ENCODE assay signal across 8 mouse cellular contexts in genomic region chr17:33918293-33919203, GRCm38 (mm10). TPM values are rescaled to one million over a fixed set of nuclear protein-coding genes. Genes with fewer than 3 reads are reported as not detected.
DNase-seq lines count a peak whose midpoint lies in the region; ATAC-seq and TF ChIP-seq lines count a peak whose summit lies in the region.

No protein-coding gene starts in this region.

- peaks cover 64% of the 10 kb centered on the region for H3K36me3 ChIP-seq in G1E (replicated peaks)
- peaks cover 17% of the 10 kb centered on the region for H3K36me3 ChIP-seq in forebrain, embryonic 14.5 days (ENCODE audit: control insufficient read depth, insufficient read depth, low read length)

- peaks cover 19% of the 10 kb centered on the region for H3K9me3 ChIP-seq in G1E (replicated peaks)
- H3K9me3 ChIP-seq in forebrain, embryonic 14.5 days (replicated peaks; ENCODE audit: control insufficient read depth, low read length), result no peaks in the 10 kb centered on the region

- H3K9ac ChIP-seq in forebrain, embryonic 14.5 days (ENCODE audit: low read length), result no peak overlapping the region; the same call in 1 of the 2 replicates

- H3K4me1 ChIP-seq in G1E (ENCODE audit: insufficient read depth, low read depth, low read length), result peaks cover 79% of the 10 kb centered on the region
- H3K4me1 ChIP-seq in forebrain, embryonic 14.5 days (ENCODE audit: control insufficient read depth, insufficient read depth, low read length), result peaks cover 24% of the 10 kb centered on the region

- no peak overlapping the region for H3K27ac ChIP-seq in forebrain, embryonic 14.5 days (ENCODE audit: low read depth, low read length)

- H3K4me3 ChIP-seq in G1E (ENCODE audit: low read depth, low read length), result peak overlapping the region; percentile 92
- H3K4me3 ChIP-seq in forebrain, embryonic 14.5 days (ENCODE audit: low read depth, low read length), result peak overlapping the region; percentile 40

- intact Hi-C loops in gastrocnemius, postnatal 14 days (cut with DNase I; ENCODE audit: low total_unique reads), result no loop called here

- peak overlapping the region; percentile 87 for H3K4me2 ChIP-seq in forebrain, embryonic 14.5 days (ENCODE audit: low read length)

- DNase-seq in gastrocnemius, postnatal 14 days, result peak; percentile 36
- no peak for DNase-seq in gastrocnemius, postnatal 10 days
- DNase-seq in G1E (ENCODE audit: low spot score), result peak; percentile 48
- no peak for DNase-seq in forebrain, embryonic 14.5 days (ENCODE audit: low spot score)
- DNase-seq in lung, postnatal 4 days, result peak; percentile 43 to 52

- no peak for ATAC-seq in G1E (ENCODE audit: extremely low read depth, insufficient number of reproducible peaks, low FRiP score, poor library complexity, severe bottlenecking)
- no peak for ATAC-seq in forebrain, embryonic 14.5 days
- ATAC-seq in inflammation-experienced regulatory T-cells, adult 6 months, result peak; percentile 7
- no peak for ATAC-seq in frontal cortex, adult (ENCODE audit: low TSS enrichment)
- no peak for ATAC-seq in monocyte, adult 5-6 weeks (replicated peaks; ENCODE audit: insufficient number of reproducible peaks, low FRiP score, low TSS enrichment, poor library complexity, severe bottlenecking)

- no peaks in the 10 kb centered on the region for H3K27me3 ChIP-seq in G1E (ENCODE audit: insufficient read depth, low read length)
- no peaks in the 10 kb centered on the region for H3K27me3 ChIP-seq in forebrain, embryonic 14.5 days (replicated peaks; ENCODE audit: control insufficient read depth, insufficient read depth, low read length)

- WGBS in forebrain, embryonic 14.5 days, result 61% methylated on average over 37 of the region's 37 CpGs

- TF ChIP-seq CTCF in G1E (IDR thresholded peaks at IDR 0.05; ENCODE audit: low read depth, low read length), result no peak

RNA-seq across cellular contexts. Expression of gene Zbtb22, which starts 2.8 kb away (rescaled TPM):
- 10 to 100 TPM; 13.5 to 16.1 TPM for total RNA-seq in gastrocnemius, postnatal 14 days (2021)
- 10 to 100 TPM; 18.9 to 21.9 TPM for total RNA-seq in gastrocnemius, postnatal 10 days (2021)
- total RNA-seq in G1E (2014; fragmentation: Nextera tagmentation) (9.5 and 15.8 TPM in 2 replicates), G1E (2017) (19.7 and 22.2 TPM in 2 replicates)
- polyA plus RNA-seq in G1E (2012), result 41.9 and 42.1 TPM in 2 replicates
- polyA plus RNA-seq in forebrain, embryonic 14.5 days (2014; fragmentation: Nextera tagmentation; extraction: Ambion mirVana), result 12.3 and 12.6 TPM in 2 replicates
- polyA plus RNA-seq in inflammation-experienced regulatory T-cells, adult 6 months (2017; shearing (Covaris generic)), result 1 to 10 TPM; 3.7 to 6.8 (median 4.8) TPM
- total RNA-seq in monocyte, adult 5-6 weeks (2017), result 21.8 to 32.2 TPM (median 31.5 TPM) in 3 replicates

RNA-seq across cellular contexts. Expression of gene Tapbp, which starts 2.8 kb away (rescaled TPM):
- total RNA-seq in gastrocnemius, postnatal 14 days (2021), result 10 to 100 TPM; 32.9 to 35.7 TPM
- total RNA-seq in gastrocnemius, postnatal 10 days (2021), result 10 to 100 TPM; 40.7 to 41.3 TPM
- 34.0 and 43.0 TPM in 2 replicates for total RNA-seq in G1E (2014; fragmentation: Nextera tagmentation)
- total RNA-seq in G1E (2017), result 17.0 and 18.5 TPM in 2 replicates
- polyA plus RNA-seq in G1E (2012), result 142 and 157 TPM in 2 replicates
- polyA plus RNA-seq in forebrain, embryonic 14.5 days (2014; fragmentation: Nextera tagmentation; extraction: Ambion mirVana), result 14.1 and 17.7 TPM in 2 replicates
- polyA plus RNA-seq in inflammation-experienced regulatory T-cells, adult 6 months (2017; shearing (Covaris generic)), result 100 to 1,000 TPM; 367 to 428 (median 385) TPM
- total RNA-seq in monocyte, adult 5-6 weeks (2017), result 129 to 172 TPM (median 140 TPM) in 3 replicates

RNA-seq across cellular contexts. Expression of gene Daxx, which starts 9.3 kb away (rescaled TPM):
- 10 to 100 TPM; 10.2 to 13.8 TPM for total RNA-seq in gastrocnemius, postnatal 14 days (2021)
- total RNA-seq in gastrocnemius, postnatal 10 days (2021), result 10 to 100 TPM; 12.1 to 13.5 TPM
- total RNA-seq in G1E (2014; fragmentation: Nextera tagmentation) (72.7 and 73.2 TPM in 2 replicates), G1E (2017) (33.0 and 46.3 TPM in 2 replicates)
- 58.8 and 67.4 TPM in 2 replicates for polyA plus RNA-seq in G1E (2012)
- polyA plus RNA-seq in forebrain, embryonic 14.5 days (2014; fragmentation: Nextera tagmentation; extraction: Ambion mirVana), result 43.3 and 48.0 TPM in 2 replicates
- 100 to 1,000 TPM; 101 to 116 (median 102) TPM for polyA plus RNA-seq in inflammation-experienced regulatory T-cells, adult 6 months (2017; shearing (Covaris generic))
- total RNA-seq in monocyte, adult 5-6 weeks (2017), result 38.2 to 72.8 TPM (median 49.3 TPM) in 3 replicates

RNA-seq across cellular contexts. Expression of gene Rgl2, which starts 10.8 kb away (rescaled TPM):
- total RNA-seq in gastrocnemius, postnatal 14 days (2021), result 10 to 100 TPM; 24.4 to 24.7 TPM
- total RNA-seq in gastrocnemius, postnatal 10 days (2021), result 10 to 100 TPM; 29.3 to 40.2 TPM
- total RNA-seq in G1E (2014; fragmentation: Nextera tagmentation) (27.0 and 32.9 TPM in 2 replicates), G1E (2017) (35.5 and 38.9 TPM in 2 replicates)
- polyA plus RNA-seq in G1E (2012), result 145 and 166 TPM in 2 replicates
- 27.2 and 36.0 TPM in 2 replicates for polyA plus RNA-seq in forebrain, embryonic 14.5 days (2014; fragmentation: Nextera tagmentation; extraction: Ambion mirVana)
- 10 to 100 TPM; 14.3 to 37.4 (median 31.7) TPM for polyA plus RNA-seq in inflammation-experienced regulatory T-cells, adult 6 months (2017; shearing (Covaris generic))
- 43.6 to 72.8 TPM (median 71.4 TPM) in 3 replicates for total RNA-seq in monocyte, adult 5-6 weeks (2017)

RNA-seq across cellular contexts. Expression of gene Platr17, which starts 13.6 kb away (rescaled TPM):
- total RNA-seq in gastrocnemius, postnatal 14 days (2021), result not detected
- not detected for total RNA-seq in gastrocnemius, postnatal 10 days (2021)
- not detected in 2 replicates for total RNA-seq in G1E (2014; fragmentation: Nextera tagmentation)
- total RNA-seq in G1E (2017), result not detected in 2 replicates
- 0.13 TPM in 1 of 2 replicates, not detected in the other for polyA plus RNA-seq in G1E (2012)
- polyA plus RNA-seq in forebrain, embryonic 14.5 days (2014; fragmentation: Nextera tagmentation; extraction: Ambion mirVana), result 0.28 TPM in 1 of 2 replicates, not detected in the other
- 10 to 100 TPM in 1 of 3 experiments, 1 to 10 TPM in 2; 5.3 to 10.1 (median 5.4) TPM for polyA plus RNA-seq in inflammation-experienced regulatory T-cells, adult 6 months (2017; shearing (Covaris generic))
- 1.6 to 5.9 TPM (median 5.5 TPM) in 3 replicates for total RNA-seq in monocyte, adult 5-6 weeks (2017)

Comparison
In these comparisons a context has a peak if more than half of its experiments do, and no peak if none do; other contexts are left out.
1. DNase-seq: peak in gastrocnemius, postnatal 14 days (single experiment), G1E (single experiment) and lung, postnatal 4 days (2 of 2); none in gastrocnemius, postnatal 10 days (single experiment) and forebrain, embryonic 14.5 days (single experiment).